In the genomic region with DNA sequence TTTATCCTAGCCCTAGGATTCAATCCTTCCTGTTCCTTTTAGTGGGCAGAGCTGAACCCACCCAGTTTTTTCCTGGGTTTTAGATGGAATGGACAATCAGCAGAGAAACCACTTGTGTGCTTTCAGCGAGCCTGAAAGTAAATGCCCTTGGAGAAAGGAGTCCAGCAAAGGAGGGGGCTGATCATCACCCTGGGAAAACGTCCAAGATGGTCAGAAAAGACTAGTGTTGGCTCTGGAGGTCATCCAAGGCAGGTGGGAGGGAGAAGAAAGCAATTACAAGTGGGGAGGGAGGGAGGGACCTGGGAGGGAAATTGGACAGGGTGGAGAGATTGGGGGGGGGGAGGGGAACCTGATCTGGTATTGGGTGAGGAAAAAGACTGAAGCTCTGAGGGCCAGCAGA, we compare ENCODE assay signal across 12 mouse cellular contexts. TPM values are rescaled to one million over a fixed set of nuclear protein-coding genes. Genes with fewer than 3 reads are reported as not detected.
DNase-seq lines count a peak whose midpoint lies in the region; ATAC-seq and TF ChIP-seq lines count a peak whose summit lies in the region.
"Had no signal": no experiment of that assay in that cellular context is flagged by ENCODE, and none has a peak within 500 bp of the region (broad histone marks: within the 10 kb centered on the region; RNA-seq: fewer than 3 reads in every experiment).

No protein-coding gene starts in this region.

- no peak overlapping the region for H3K4me2 ChIP-seq in heart, postnatal 0 days (ENCODE audit: low read depth, low read length)
- no peak overlapping the region for H3K4me2 ChIP-seq in lung, embryonic 16.5 days (ENCODE audit: low read depth, low read length)
- H3K4me2 ChIP-seq: forebrain, embryonic 15.5 days; hindbrain, embryonic 15.5 days; liver, embryonic 12.5 days; stomach, embryonic 15.5 days had no signal

- H3K4me3 ChIP-seq in heart, postnatal 0 days (ENCODE audit: low read depth, low read length), result no peak overlapping the region
- H3K4me3 ChIP-seq in lung, embryonic 16.5 days (ENCODE audit: low read length), result no peak overlapping the region
- H3K4me3 ChIP-seq: forebrain, embryonic 15.5 days; hindbrain, embryonic 15.5 days; liver, embryonic 12.5 days; stomach, embryonic 15.5 days had no signal

- H3K36me3 ChIP-seq in heart, postnatal 0 days (replicated peaks; ENCODE audit: control insufficient read depth, insufficient read depth, low read length), result no peaks in the 10 kb centered on the region
- no peaks in the 10 kb centered on the region for H3K36me3 ChIP-seq in lung, embryonic 16.5 days (ENCODE audit: control insufficient read depth, insufficient read depth, low read length)
- H3K36me3 ChIP-seq: forebrain, embryonic 15.5 days; hindbrain, embryonic 15.5 days; liver, embryonic 12.5 days; stomach, embryonic 15.5 days had no signal

- TF ChIP-seq CTCF in heart, postnatal 0 days (IDR thresholded peaks at IDR 0.05; ENCODE audit: low read depth), result no peak

- no peaks in the 10 kb centered on the region for H3K9me3 ChIP-seq in heart, postnatal 0 days (replicated peaks; ENCODE audit: control insufficient read depth, low read length)
- no peaks in the 10 kb centered on the region for H3K9me3 ChIP-seq in lung, embryonic 16.5 days (ENCODE audit: control insufficient read depth, low read length)
- H3K9me3 ChIP-seq: forebrain, embryonic 15.5 days; hindbrain, embryonic 15.5 days; liver, embryonic 12.5 days; stomach, embryonic 15.5 days had no signal

- no peak for TF ChIP-seq EP300 in heart, postnatal 0 days (IDR thresholded peaks at IDR 0.05; ENCODE audit: low read depth)

- H3K27ac ChIP-seq in heart, postnatal 0 days (ENCODE audit: low read depth), result 0 out of 2 replicates have a peak overlapping the region, but pooled peaks have one; percentile 30
- peak overlapping the region; percentile 36; the same call in 1 of the 2 replicates for H3K27ac ChIP-seq in lung, embryonic 16.5 days (ENCODE audit: low read length)
- H3K27ac ChIP-seq: forebrain, embryonic 15.5 days; hindbrain, embryonic 15.5 days; liver, embryonic 12.5 days; stomach, embryonic 15.5 days had no signal

- no peak overlapping the region for H3K9ac ChIP-seq in heart, postnatal 0 days (replicated peaks; ENCODE audit: low read depth, low read length)
- no peak overlapping the region for H3K9ac ChIP-seq in lung, embryonic 16.5 days (ENCODE audit: low read length)
- H3K9ac ChIP-seq: forebrain, embryonic 15.5 days; hindbrain, embryonic 15.5 days; liver, embryonic 12.5 days; stomach, embryonic 15.5 days had no signal

- no peaks in the 10 kb centered on the region for H3K27me3 ChIP-seq in heart, postnatal 0 days (ENCODE audit: control insufficient read depth, insufficient read depth, low read length)
- H3K27me3 ChIP-seq in lung, embryonic 16.5 days (ENCODE audit: control insufficient read depth, insufficient read depth, low read depth, low read length), result no peaks in the 10 kb centered on the region
- H3K27me3 ChIP-seq: forebrain, embryonic 15.5 days; hindbrain, embryonic 15.5 days; stomach, embryonic 15.5 days had no signal

- DNase-seq in cerebellum, postnatal 10 days, result peak; percentile 67 to 68
- DNase-seq in cerebellum, adult 8-10 months, result no peak
- peak; percentile 37 for DNase-seq in heart, postnatal 0 days (ENCODE audit: low spot score)
- DNase-seq in heart, adult 9 months (ENCODE audit: low spot score in 2 of 2), result no peak
- DNase-seq in lung, adult 18-20 months, result no peak
- DNase-seq in kidney, postnatal 14 days, result peak; percentile 65

- 9% methylated on average over 2 of the region's 2 CpGs for WGBS in heart, postnatal 0 days
- 14% methylated on average over 2 of the region's 2 CpGs for WGBS in lung, embryonic 16.5 days

- peaks cover 32% of the 10 kb centered on the region for H3K4me1 ChIP-seq in heart, postnatal 0 days (ENCODE audit: control insufficient read depth, insufficient read depth)
- H3K4me1 ChIP-seq in lung, embryonic 16.5 days (replicated peaks; ENCODE audit: control insufficient read depth, insufficient read depth, low read length), result peaks cover 21% of the 10 kb centered on the region
- H3K4me1 ChIP-seq: forebrain, embryonic 15.5 days; hindbrain, embryonic 15.5 days had no signal

- no peak for ATAC-seq in heart, postnatal 0 days (ENCODE audit: insufficient read depth, low read depth)
- ATAC-seq in lung, embryonic 16.5 days (ENCODE audit: low read depth), result no peak
- no peak for ATAC-seq in megakaryocyte progenitor cell, adult 5-6 weeks (replicated peaks; ENCODE audit: poor library complexity)
- ATAC-seq: forebrain, embryonic 15.5 days; liver, embryonic 12.5 days had no signal

RNA-seq across cellular contexts. Expression of a gene that starts 55.6 kb away (rescaled TPM):
- 4.5 and 5.6 TPM in 2 replicates for total RNA-seq in heart, postnatal 0 days (2014; rRNA removed; ENCODE audit: low replicate concordance)
- 0.82 TPM in 2 replicates for polyA plus RNA-seq in heart, postnatal 0 days (2015; fragmentation: Nextera tagmentation; extraction: Ambion mirVana)
- polyA plus RNA-seq in lung, embryonic 16.5 days (2015; fragmentation: Nextera tagmentation; extraction: Ambion mirVana), result 1.1 TPM in 2 replicates
- total RNA-seq in megakaryocyte progenitor cell, adult 5-6 weeks (2015), result 0.17 and 0.57 TPM in 2 replicates
- total RNA-seq in megakaryocyte progenitor cell, adult 5-6 weeks (2017), result 0.10 and 0.29 TPM in 2 replicates

Comparison
In these comparisons a context has a peak if more than half of its experiments do, and no peak if none do; other contexts are left out.
1. DNase-seq: peak in cerebellum, postnatal 10 days (2 of 2), heart, postnatal 0 days (single experiment) and kidney, postnatal 14 days (single experiment); none in cerebellum, adult 8-10 months (single experiment), heart, adult 9 months (0 of 2) and lung, adult 18-20 months (0 of 2).